Mouse (Mus musculus): Measurements from ENCODE around the gene Rasgef1b.

Rasgef1b gene

DNA sequence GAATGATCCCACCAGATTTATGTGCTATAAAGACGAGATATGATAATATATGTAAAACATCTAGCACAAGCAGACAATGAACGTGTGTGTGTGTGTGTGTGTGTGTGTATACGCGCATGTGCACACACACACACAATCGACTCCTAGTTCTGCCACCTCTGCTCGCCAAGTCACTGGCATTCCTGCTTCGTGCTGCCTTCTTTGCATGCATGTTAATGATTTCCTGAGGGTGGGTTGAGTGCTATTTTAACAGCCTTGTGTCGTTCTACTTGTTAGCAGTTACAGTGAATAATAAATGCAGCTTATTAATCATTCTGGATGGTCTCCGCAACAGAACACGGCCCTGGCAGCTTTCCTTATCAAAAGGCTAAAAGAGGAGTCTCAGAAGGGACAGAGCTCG lies 129.5 kb downstream of the Rasgef1b start:
- DNase-seq, result no peak

DNA sequence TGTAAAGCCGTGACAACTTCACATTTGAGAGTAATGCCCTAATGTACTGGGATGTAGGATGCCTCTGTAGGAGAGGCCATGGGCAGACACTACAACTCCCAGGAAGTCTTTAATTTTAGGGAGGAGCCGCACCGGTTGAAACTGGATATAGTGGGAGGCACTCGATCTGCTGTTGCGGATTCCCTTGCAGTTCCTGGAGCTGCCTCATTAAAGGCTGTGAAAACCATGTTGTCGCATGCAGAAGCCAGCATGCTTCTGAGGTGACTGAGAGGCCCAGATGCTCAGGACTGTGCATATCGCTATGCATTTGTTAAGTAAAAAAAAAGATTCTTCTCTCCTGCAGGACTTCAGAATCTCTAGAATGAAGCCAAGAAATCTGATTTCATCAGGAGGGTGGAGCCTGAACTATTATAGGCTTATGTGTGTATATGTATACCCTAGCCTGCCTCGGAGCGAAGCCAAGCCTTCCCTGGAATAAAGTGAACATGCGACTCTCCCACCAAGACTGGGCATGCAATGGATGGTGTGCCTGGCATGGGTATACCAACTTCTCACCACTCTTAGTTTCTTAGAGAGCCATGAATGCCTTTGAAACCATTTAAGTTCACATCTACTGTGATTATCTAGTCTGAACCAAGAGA lies 130.3 kb downstream of the Rasgef1b start:
- no peak for DNase-seq

DNA sequence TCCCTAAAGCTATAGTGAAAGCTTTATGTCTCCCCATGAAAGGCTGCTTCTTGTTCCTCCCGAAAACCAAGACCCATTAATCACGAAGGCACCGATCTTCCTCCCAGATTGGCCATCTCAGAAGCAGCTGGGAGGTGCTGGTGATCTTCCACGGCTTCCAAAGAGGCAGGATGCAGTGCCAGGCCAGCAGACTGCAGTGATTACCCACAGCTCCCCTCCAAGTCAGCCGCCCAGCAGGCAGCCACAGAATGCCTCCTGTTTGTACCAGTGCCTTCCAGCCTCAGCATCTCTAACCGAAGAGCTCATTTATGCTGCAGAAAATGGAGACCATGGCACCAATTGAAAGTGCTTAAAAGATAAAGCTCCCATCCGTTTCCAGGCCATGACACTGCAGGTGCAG lies 131.2 kb downstream of the Rasgef1b start:
- peak; percentile 55 to 71 for DNase-seq

GRCm38 (mm10) chr5:99591348-99591747 lies 137.5 kb downstream of the Rasgef1b start:
- DNase-seq, result no peak

DNA sequence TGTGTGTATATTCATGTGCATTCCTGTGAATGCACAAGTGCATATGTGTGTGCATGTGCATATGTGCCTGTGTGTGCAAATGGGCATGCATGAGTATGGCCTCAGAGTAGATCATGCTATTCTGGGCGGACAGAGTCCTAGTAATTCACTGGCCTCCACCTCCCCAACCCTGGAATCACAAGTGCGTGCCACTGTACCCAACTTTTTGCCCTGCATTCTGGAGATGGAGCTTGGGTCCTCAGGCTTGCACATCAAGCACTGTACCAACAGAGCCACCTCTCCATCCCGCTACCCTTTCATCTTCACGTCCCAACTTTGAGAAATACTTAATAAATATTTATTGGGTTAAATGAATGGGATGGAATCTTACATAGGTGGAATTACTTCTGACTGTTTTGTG lies 138.3 kb downstream of the Rasgef1b start:
- no peak for DNase-seq

DNA sequence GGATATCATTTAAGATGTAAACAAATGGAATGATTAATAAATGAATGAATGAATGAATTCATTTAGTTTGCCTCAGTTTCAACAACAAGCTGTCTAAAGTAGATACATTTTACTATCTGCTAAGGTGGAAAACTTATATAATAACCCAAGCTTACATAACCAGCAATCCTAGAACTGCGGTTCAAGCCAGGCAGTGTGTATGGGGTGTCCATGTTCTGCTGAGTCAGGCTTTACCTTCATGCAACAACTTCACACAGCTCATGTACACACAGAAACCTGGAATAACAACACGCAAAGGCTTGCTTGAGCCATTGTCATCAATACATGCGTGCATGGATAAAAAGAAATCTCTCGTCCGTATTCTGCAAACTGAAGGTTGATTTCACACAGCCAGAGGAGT lies 140.9 kb downstream of the Rasgef1b start:
- no peak for DNase-seq

GRCm38 (mm10) chr5:99587589-99587988 lies 141.3 kb downstream of the Rasgef1b start:
- DNase-seq, result no peak

- DNase-seq, result peak in 1 of 2 experiments; percentile 55
Observed at GRCm38 (mm10) chr5:99586287-99586686, 142.6 kb downstream of the Rasgef1b start.

DNA sequence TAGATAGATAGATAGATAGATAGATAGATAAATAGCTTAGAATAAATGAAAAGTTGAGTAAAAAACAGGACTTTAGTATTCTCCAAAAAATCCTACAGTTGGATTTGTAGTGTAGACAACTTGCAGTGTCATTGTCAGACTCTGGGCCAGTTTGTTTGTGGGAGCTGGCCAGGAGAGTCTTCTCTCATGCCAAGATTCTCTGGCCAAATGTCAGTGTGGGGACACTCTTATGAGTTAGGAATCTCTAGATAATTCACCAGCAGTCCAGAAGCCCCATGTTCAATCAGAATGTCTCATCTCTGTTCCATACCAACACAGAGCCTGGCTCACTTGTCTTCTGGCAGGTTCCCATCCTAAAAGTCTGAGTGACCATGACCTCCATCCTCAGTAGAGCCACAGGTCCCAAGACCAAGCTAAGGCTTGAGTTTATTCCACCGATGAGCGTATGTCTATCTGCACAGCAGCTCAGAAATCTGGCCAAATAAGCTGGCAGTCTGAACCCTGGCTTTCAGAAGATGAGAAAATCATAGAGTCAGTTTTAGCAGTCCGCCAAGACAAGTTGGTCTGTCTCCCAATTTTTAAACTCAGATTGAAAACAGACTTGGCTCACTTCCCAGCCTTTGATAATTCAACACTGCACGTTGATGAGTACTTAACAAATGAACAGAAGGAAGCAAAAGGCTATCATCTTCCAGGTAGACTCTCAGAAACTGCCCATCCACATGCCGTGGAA lies 143.5 kb downstream of the Rasgef1b start:
- peak; percentile 29 to 40 for DNase-seq

DNA sequence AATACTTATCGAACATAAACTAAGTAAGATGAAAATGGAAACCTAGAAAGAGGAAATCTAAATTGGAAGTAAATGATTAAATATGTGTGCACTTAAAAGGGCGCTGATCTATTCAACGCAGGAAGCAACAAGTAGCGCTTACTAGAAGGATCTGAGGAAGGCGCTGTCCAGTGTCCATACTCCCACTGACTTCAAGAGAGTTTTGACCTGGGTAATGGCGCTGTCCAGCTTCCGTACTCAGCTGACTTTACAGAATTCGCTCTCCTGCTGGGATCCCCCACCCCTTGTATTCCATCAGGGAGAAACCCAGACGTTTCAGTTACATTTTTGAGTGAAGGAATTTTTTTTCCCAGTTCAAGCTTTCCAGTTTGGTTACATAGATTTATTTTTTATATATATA lies 144.6 kb downstream of the Rasgef1b start:
- DNase-seq, result no peak

GRCm38 (mm10) chr5:99582055-99582454 lies 146.8 kb downstream of the Rasgef1b start:
- DNase-seq, result no peak

DNA sequence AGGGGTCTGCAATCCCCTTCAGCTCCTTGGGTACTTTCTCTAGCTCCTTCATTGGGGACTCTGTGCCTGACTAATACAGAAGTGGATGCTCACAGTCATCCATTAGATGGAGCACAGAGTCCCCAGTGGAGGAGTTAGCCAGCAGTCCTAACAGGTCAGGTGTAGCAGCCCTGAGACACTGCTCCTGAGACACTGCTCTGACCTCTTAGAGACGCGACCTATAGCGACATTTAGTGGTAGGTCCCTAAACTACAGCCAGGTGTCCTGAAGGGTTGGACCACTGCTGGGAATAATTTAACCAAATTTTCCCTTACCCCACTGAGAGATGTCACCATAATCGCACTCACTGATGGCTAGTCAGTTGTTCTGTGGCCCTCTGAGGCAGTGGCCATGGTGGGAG lies 150.2 kb downstream of the Rasgef1b start:
- peak; percentile 45 to 70 for DNase-seq

GRCm38 (mm10) chr5:99575897-99576296 lies 153.0 kb downstream of the Rasgef1b start:
- DNase-seq, result no peak

- no peak for DNase-seq
Observed at GRCm38 (mm10) chr5:99564501-99565323, 164.2 kb downstream of the Rasgef1b start.

DNA sequence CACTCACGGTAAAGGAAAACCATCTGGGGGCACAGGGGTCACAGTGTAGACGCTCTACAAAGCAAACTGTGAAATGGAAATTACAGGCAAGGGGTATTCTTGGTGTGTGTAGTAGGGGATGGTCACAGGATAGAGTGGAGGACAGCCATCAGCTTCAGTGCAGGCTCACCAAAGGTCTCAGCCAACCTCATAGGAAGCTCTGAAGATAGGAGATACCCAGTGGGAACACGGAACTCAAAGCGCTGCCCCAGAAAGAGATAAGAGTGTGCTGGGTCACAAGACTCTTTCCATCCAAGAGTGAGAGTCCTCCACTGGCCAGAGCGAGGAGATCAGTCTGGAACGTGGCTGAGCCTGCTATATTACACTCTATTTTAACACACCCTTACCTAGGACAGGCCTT lies 166.8 kb downstream of the Rasgef1b start:
- DNase-seq, result no peak

GRCm38 (mm10) chr5:99559814-99560213 lies 169.1 kb downstream of the Rasgef1b start:
- no peak for DNase-seq

GRCm38 (mm10) chr5:99558231-99558630 lies 170.6 kb downstream of the Rasgef1b start:
- DNase-seq, result no peak

- DNase-seq, result no peak
Observed at GRCm38 (mm10) chr5:99552645-99553044, 176.2 kb downstream of the Rasgef1b start.

DNA sequence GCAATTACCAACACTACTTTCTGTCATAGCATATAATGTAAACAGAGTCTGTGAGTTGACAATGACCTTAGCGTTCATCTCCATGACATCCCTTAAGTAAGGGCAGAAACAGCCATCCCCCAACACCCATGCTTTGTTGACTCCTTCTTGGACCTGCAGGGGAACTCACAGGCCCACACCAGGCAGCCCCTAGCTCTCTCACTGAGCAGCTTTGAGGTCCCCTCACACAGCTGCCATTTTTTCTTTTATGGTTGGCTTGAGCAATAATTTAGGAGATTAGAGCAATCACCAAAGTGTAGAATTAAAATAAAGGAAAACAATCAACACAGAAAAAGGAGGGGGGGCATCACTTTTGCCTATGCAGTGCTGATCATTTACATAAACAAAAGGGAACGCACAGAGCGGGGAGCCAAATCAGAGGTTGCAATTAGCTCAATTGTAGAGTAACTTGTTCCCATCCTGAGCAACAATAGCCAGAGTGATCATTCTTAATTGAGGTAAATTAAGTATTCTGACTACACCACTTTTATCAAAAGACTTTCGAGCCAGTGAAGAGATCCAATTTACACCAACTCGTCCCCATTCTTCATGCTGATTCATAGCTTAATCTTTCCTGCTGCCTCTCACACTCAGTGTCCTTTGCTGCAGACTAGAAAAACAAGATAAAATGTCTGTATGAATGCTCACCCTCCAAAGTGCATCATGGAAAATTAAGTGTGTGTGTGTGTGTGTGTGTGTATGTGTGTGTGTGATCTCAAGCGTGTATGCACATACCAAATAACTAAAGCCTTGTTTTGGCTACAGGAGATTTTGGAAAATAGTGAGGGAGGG lies 184.0 kb downstream of the Rasgef1b start:
- DNase-seq, result no peak

DNA sequence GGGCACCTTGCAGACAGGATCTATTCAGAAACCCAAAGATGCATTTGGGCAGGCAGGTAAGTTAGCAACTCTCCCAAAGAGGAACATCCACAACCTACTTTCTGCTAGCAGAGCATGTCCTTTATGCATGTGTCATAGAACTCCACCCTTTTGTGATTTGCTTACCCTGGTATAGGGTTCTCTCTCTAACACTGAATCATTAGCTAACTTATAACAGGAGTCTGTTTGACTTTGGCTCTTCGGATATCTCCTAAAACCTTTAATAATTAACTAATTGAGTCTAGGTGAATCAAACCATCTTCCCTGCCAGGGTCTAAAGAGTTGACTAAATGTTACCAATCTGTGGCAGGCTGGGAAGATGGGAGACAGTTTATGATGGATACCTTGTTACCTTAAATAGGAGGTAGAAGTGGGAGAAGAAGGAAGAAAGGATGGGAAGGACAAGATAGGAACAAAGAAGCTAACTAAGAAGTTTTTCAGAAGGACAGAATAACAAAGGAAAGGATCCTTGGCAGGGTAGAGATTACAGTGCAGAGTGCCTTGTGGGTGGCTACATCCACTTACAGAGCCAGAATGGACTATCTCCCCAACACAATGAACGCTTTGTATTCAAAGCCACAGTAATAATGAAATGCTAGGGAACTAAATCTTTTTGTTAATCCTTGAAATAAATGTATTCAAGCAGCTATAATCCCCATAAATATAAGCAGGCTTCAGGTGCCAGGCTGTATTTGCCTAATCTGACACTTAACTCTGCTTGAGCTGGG lies 186.7 kb downstream of the Rasgef1b start:
- no peak for DNase-seq

GRCm38 (mm10) chr5:99541321-99541895 lies 187.5 kb downstream of the Rasgef1b start:
- DNase-seq, result peak; percentile 94 to 96

DNA sequence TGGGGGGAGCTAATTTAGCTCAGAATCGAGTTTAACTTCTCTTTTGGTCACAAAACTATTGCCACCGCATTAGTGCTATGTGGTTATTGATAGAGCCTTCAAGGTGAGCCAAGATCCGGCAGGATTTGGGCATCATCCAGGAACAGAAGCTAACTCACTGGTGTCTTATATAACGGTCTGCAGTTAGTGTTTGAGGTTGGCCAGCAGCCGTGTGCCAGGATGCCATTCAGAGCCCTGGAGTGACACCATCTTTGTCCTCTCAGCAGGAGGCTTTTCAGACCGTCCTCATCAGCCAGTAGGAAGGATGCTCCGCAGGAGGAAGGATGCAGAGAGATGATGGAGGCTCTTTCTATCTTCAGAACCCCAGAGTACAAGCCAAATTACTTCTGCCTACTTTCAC lies 195.4 kb downstream of the Rasgef1b start:
- peak; percentile 84 to 86 for DNase-seq

All from cerebellum, postnatal 25 days (tissue).